Mouse (Mus musculus) bone marrow macrophage, adult 2 months (primary cell): ENCODE results near the gene Rims1.

ENCODE experiments used
- CTCF ChIP-seq: IDR thresholded peaks from 2 replicates; pipeline ENCODE4 v1.5.1; 2012; ENCODE audit warnings: low read depth, mild to moderate bottlenecking, low read length, moderate library complexity
- POLR2A ChIP-seq: IDR thresholded peaks from 2 replicates; pipeline ENCODE4 v1.6.1; 2012; ENCODE audit warnings: mild to moderate bottlenecking, low read depth, low read length, borderline replicate concordance

DNA sequence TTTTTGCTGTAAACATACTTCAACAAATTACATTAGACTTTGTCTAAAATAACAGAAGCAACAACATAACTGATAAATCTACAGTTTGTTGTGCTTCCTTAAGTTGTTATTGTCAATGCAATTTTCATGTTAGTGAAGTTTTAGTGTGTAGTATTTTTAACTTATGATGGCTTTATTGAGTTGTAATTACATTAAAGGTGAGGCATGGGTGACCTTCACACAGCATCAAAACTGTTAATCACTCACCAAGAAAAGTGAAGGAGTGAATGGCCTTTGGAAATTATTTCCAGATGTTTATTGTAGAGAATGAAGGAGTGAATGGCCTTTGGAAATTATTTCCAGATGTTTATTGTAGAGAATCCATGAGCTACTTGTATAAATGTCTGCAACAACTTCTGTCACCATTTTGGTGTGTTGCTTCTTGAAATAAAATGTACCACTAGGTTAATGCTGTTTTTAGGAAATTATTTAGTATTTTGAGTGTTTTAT, 556.9 kb downstream of the Rims1 start:
- TF ChIP-seq POLR2A (no peak), CTCF (no peak)
